Mouse (Mus musculus): ENCODE measurements around the gene March10.

GRCm38 (mm10) chr11:105482747-105483146, 26.2 kb upstream of the March10 start:
- no peak for TF ChIP-seq CTCF (IDR thresholded peaks at IDR 0.05; ENCODE audit: low read depth, low read length)
- TF ChIP-seq TAL1 (conservative IDR thresholded peaks at IDR 0.05; ENCODE audit: low read depth, low read length): no peak
